Mouse (Mus musculus) neural tube, embryonic 11.5 days (tissue): ENCODE data around the gene Tctex1d2. TPM values are rescaled to one million over a fixed set of nuclear protein-coding genes. Genes with fewer than 3 reads are reported as not detected.

Experiments used
- ATAC-seq: fragments of 200-750 bp; cut with Nextera tagmentation; 2 replicates; pipeline ENCODE4 v1.8.0; 2017; ENCODE audit warnings: moderate number of reproducible peaks, mild to moderate bottlenecking, moderate TSS enrichment, moderate library complexity; ENCODE audit not compliant: insufficient read depth, low FRiP score, low TSS enrichment
- DNase-seq: peaks from one replicate; pipeline ENCODE4 v3.0.0-alpha.2; 2015; ENCODE audit warnings: low spot score
- H3K27ac ChIP-seq: fragments of 300-500 bp; sonication (generic); 2 replicates; pipeline ENCODE4 v1.5.1; 2014; ENCODE audit warnings: low read depth, mild to moderate bottlenecking, low read length
- H3K27me3 ChIP-seq: fragments of 300-500 bp; sonication (generic); 2 replicates; pipeline ENCODE4 v1.6.1; 2014; ENCODE audit warnings: mild to moderate bottlenecking, low read length, mixed read lengths; ENCODE audit not compliant: control insufficient read depth, insufficient read depth
- H3K36me3 ChIP-seq: fragments of 300-500 bp; sonication (generic); 2 replicates; pipeline ENCODE4 v1.6.1; 2014; ENCODE audit warnings: mild to moderate bottlenecking, low read length, moderate library complexity, mixed read lengths; ENCODE audit not compliant: control insufficient read depth, insufficient read depth
- H3K4me1 ChIP-seq: fragments of 300-500 bp; sonication (generic); 2 replicates; pipeline ENCODE4 v1.6.1; 2014; ENCODE audit warnings: low read length, mixed read lengths; ENCODE audit not compliant: control insufficient read depth, insufficient read depth
- H3K4me2 ChIP-seq: fragments of 300-500 bp; sonication (generic); 2 replicates; pipeline ENCODE4 v1.6.1; 2014; ENCODE audit warnings: low read depth, mild to moderate bottlenecking, moderate library complexity
- H3K4me3 ChIP-seq: fragments of 300-500 bp; sonication (generic); 2 replicates; pipeline ENCODE4 v1.5.1; 2014; ENCODE audit warnings: low read depth, low read length
- H3K9ac ChIP-seq: fragments of 300-500 bp; sonication (generic); 2 replicates; pipeline ENCODE4 v1.6.1; 2014; ENCODE audit warnings: mild to moderate bottlenecking, low read length
- H3K9me3 ChIP-seq: fragments of 300-500 bp; sonication (generic); 2 replicates; pipeline ENCODE4 v1.6.1; 2016; ENCODE audit warnings: low read length; ENCODE audit not compliant: control insufficient read depth
- WGBS: fragments of 180-500 bp; shearing (Covaris S2); extraction: QIAGEN DNeasy Blood & Tissue Kit; methylation state at CpG from one replicate; pipeline ENCODE4 v1.1.7; 2014; 5-methylcytosine and 5-hydroxymethylcytosine counted together
- polyA plus RNA-seq: library from polyadenylated mRNA; unstranded; fragments of >200 nt; fragmentation: Nextera tagmentation; extraction: Ambion mirVana; gene quantifications from 2 replicates; pipeline ENCODE4 v1.2.1, GENCODE M21; 2014

The Tctex1d2 gene
- polyA plus RNA-seq, 1 experiment from 2014 or later = 23.4 TPM

GRCm38 (mm10) chr16:32395679-32396540, 23.6 kb upstream of the Tctex1d2 start:
- no peak overlapping the region for H3K4me2 ChIP-seq
- ATAC-seq (no peak), DNase-seq (no peak)
- H3K9me3 ChIP-seq = no peaks in the 10 kb centered on the region
- no peak overlapping the region for H3K9ac ChIP-seq
- H3K4me1 ChIP-seq = no peaks in the 10 kb centered on the region
- H3K27ac ChIP-seq = no peak overlapping the region
- no peaks in the 10 kb centered on the region for H3K27me3 ChIP-seq
- WGBS = 71% methylated on average over 6 of the region's 6 CpGs
- no peak overlapping the region for H3K4me3 ChIP-seq
- H3K36me3 ChIP-seq = peaks cover 3% of the 10 kb centered on the region; the same call in 1 of the 2 replicates

GRCm38 (mm10) chr16:32396541-32396835, 23.0 kb upstream of the Tctex1d2 start:
- H3K27ac ChIP-seq = no peak overlapping the region
- H3K4me3 ChIP-seq = no peak overlapping the region
- 64% methylated on average over 3 of the region's 3 CpGs for WGBS
- H3K4me2 ChIP-seq = no peak overlapping the region
- no peaks in the 10 kb centered on the region for H3K27me3 ChIP-seq
- H3K9ac ChIP-seq = no peak overlapping the region
- ATAC-seq = no peak
- DNase-seq = no peak
- H3K9me3 ChIP-seq = no peaks in the 10 kb centered on the region
- H3K36me3 ChIP-seq = peaks cover 3% of the 10 kb centered on the region; the same call in 1 of the 2 replicates
- H3K4me1 ChIP-seq = no peaks in the 10 kb centered on the region

GRCm38 (mm10) chr16:32398206-32398605, 21.3 kb upstream of the Tctex1d2 start:
- Histone ChIP-seq H3K9me3 (no peaks in the 10 kb centered on the region), H3K9ac (no peak overlapping the region), H3K4me3 (no peak overlapping the region), H3K4me2 (no peak overlapping the region), H3K4me1 (no peaks in the 10 kb centered on the region), H3K27me3 (no peaks in the 10 kb centered on the region), H3K36me3 (peaks cover under 1% of the 10 kb centered on the region; the same call in 1 of the 2 replicates), H3K27ac (no peak overlapping the region)
- 75% methylated on average over 3 of the region's 3 CpGs for WGBS
- no peak for ATAC-seq
- DNase-seq = no peak

GRCm38 (mm10) chr16:32400267-32400666, 19.2 kb upstream of the Tctex1d2 start, which contains the start of gene Tm4sf19:
Tm4sf19 (plus strand) TSS chr16:32400506.
- ATAC-seq = no peak
- Histone ChIP-seq H3K9me3 (no peaks in the 10 kb centered on the region), H3K27me3 (no peaks in the 10 kb centered on the region), H3K4me1 (no peaks in the 10 kb centered on the region), H3K4me3 (no peak within 1 kb of the TSS), H3K36me3 (no peaks in the 10 kb centered on the region), H3K27ac (no peak within 1 kb of the TSS), H3K4me2 (no peak within 1 kb of the TSS), H3K9ac (no peak within 1 kb of the TSS)
- WGBS = 78% methylated on average over 7 of the region's 7 CpGs
- no peak for DNase-seq

GRCm38 (mm10) chr16:32401335-32401965, 18.1 kb upstream of the Tctex1d2 start:
- ATAC-seq (no peak), DNase-seq (no peak)
- Histone ChIP-seq H3K4me2 (no peak overlapping the region), H3K4me1 (no peaks in the 10 kb centered on the region), H3K27ac (no peak overlapping the region), H3K9ac (no peak overlapping the region), H3K4me3 (no peak overlapping the region), H3K36me3 (no peaks in the 10 kb centered on the region), H3K27me3 (no peaks in the 10 kb centered on the region), H3K9me3 (no peaks in the 10 kb centered on the region)
- 82% methylated on average over 9 of the region's 9 CpGs for WGBS

- H3K27me3 ChIP-seq = no peaks in the 10 kb centered on the region
- no peaks in the 10 kb centered on the region for H3K9me3 ChIP-seq
- H3K9ac ChIP-seq = no peak overlapping the region
- WGBS = 92% methylated on average over 3 of the region's 3 CpGs
- ATAC-seq = no peak
- no peaks in the 10 kb centered on the region for H3K4me1 ChIP-seq
- DNase-seq = no peak
- H3K4me2 ChIP-seq = no peak overlapping the region
- H3K36me3 ChIP-seq = no peaks in the 10 kb centered on the region
- no peak overlapping the region for H3K4me3 ChIP-seq
- no peak overlapping the region for H3K27ac ChIP-seq
Measured at GRCm38 (mm10) chr16:32402818-32403217, 16.7 kb upstream of the Tctex1d2 start.

- DNase-seq = no peak
- WGBS = 91% methylated on average over 9 of the region's 9 CpGs
- ATAC-seq = no peak
Measured at GRCm38 (mm10) chr16:32405716-32406115, 13.8 kb upstream of the Tctex1d2 start.

GRCm38 (mm10) chr16:32406671-32407070, 12.8 kb upstream of the Tctex1d2 start:
- no peak overlapping the region for H3K27ac ChIP-seq
- H3K4me1 ChIP-seq = no peaks in the 10 kb centered on the region
- no peak overlapping the region for H3K4me2 ChIP-seq
- ATAC-seq = no peak
- WGBS = 78% methylated on average over 6 of the region's 6 CpGs
- no peaks in the 10 kb centered on the region for H3K36me3 ChIP-seq
- H3K4me3 ChIP-seq = no peak overlapping the region
- no peak for DNase-seq
- no peaks in the 10 kb centered on the region for H3K27me3 ChIP-seq
- H3K9me3 ChIP-seq = no peaks in the 10 kb centered on the region
- no peak overlapping the region for H3K9ac ChIP-seq

More at GRCm38 (mm10) chr16:32405716-32406115, 13.8 kb upstream of the Tctex1d2 start:
- no peak overlapping the region for H3K4me3 ChIP-seq
- H3K36me3 ChIP-seq = no peaks in the 10 kb centered on the region
- no peaks in the 10 kb centered on the region for H3K27me3 ChIP-seq
- H3K9ac ChIP-seq = no peak overlapping the region
- H3K4me2 ChIP-seq = no peak overlapping the region
- no peaks in the 10 kb centered on the region for H3K4me1 ChIP-seq
- H3K27ac ChIP-seq = no peak overlapping the region
- H3K9me3 ChIP-seq = no peaks in the 10 kb centered on the region

- Histone ChIP-seq H3K27ac (no peak overlapping the region), H3K4me2 (no peak overlapping the region), H3K27me3 (no peaks in the 10 kb centered on the region), H3K36me3 (no peaks in the 10 kb centered on the region), H3K9ac (no peak overlapping the region), H3K4me3 (no peak overlapping the region), H3K4me1 (no peaks in the 10 kb centered on the region), H3K9me3 (no peaks in the 10 kb centered on the region)
- no peak for ATAC-seq
- no peak for DNase-seq
- 82% methylated on average over 10 of the region's 10 CpGs for WGBS
Measured at GRCm38 (mm10) chr16:32407730-32408129, 11.8 kb upstream of the Tctex1d2 start.
